Mouse (Mus musculus) mammary gland, adult 2 months (tissue): ENCODE data around the gene Serpinb1c. TPM values are rescaled to one million over a fixed set of nuclear protein-coding genes. Genes with fewer than 3 reads are reported as not detected.

Experiments used
- polyA plus RNA-seq: library from polyadenylated mRNA; depleted of rRNA; stranded (reverse); fragments of >200 nt; gene quantifications from 2 replicates; pipeline ENCODE4 v1.2.3, GENCODE M21; 2012; ENCODE audit warnings: low replicate concordance; rRNA removed

Serpinb1c gene
- polyA plus RNA-seq: 0.16 TPM in 1 of 2 replicates, not detected in the other

DNA sequence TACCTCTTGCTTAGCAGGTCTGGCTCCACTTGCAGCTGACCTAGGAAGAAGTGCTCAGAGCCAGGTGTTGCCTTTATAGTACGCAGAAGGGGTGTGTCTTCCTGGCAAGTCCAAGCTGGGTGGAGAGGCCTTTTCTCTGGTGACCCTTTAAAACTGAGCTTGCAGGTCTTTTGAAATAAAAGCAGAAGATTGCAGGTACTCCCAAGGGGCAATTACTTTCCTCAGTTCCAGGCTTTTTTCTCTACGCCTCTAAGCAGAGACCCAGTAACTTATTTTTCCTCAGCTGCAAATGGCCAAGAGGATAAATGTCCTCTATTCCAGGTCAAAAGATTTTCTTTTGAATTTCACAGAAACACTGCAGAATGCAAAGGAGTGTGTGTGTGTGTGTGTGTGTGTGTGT is at the start of gene Serpinb1c:
Gene Serpinb1c (minus strand): TSS at position 101 of the 400 bp plus-strand sequence.

DNA sequence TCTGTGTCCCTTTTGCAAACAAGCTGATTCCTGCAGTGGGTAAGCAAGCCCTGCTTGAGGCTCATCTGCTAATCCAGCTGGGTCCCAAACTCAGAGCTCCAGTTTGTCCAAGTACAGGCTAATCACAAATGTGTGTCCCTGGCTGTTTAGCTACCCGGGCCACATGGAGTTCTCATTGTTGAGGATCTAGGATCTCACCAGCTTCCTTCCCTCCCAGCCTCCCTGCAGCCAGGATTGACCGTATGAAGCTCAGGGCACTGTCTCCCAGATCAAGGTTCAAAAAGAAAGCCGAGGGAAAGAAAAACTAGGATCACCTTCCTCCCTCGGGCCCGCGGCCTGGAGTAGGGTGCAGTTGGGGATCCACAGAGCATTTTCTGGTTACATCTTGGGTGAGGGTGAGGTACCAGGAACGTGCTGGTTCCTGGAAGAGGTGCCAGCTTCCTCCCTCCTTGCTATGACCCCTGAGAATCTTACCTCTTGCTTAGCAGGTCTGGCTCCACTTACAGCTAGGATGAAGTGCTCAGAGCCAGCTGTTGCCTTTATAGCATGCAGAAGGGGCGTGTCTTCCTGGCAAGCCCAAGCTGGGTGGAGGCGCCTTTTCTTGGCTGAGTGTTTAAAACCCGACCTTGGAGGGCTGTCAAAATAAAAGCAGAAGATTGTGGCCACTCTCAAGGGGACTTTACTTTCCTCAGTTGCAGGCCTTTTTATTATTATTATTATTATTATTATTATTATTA is 47.2 kb downstream of the Serpinb1c start, which contains the start of gene Serpinb1a:
Gene Serpinb1a (minus strand): TSS at position 518 of the 737 bp plus-strand sequence.

Other genes starting within 250 kb of the Serpinb1c start
- 35.8 TPM in 1 of 2 replicates, not detected in the other for gene Mylk4, start 114.3 kb downstream of the Serpinb1c start, polyA plus RNA-seq
- gene Wrnip1, start 96.2 kb downstream of the Serpinb1c start, polyA plus RNA-seq: 21.0 and 35.4 TPM in 2 replicates
- gene D930007J09Rik, start 95.4 kb downstream of the Serpinb1c start, polyA plus RNA-seq: not detected in 2 replicates
- 7.1 and 17.4 TPM in 2 replicates for gene Serpinb1a, start 47.0 kb downstream of the Serpinb1c start, polyA plus RNA-seq
- gene Serpinb6b, start 67.0 kb upstream of the Serpinb1c start, polyA plus RNA-seq: 6.0 and 9.3 TPM in 2 replicates
- 6.4 and 15.8 TPM in 2 replicates for gene Serpinb9, start 105.0 kb upstream of the Serpinb1c start, polyA plus RNA-seq
- 0.29 and 0.37 TPM in 2 replicates for gene Serpinb9b, start 129.2 kb upstream of the Serpinb1c start, polyA plus RNA-seq
- gene Serpinb1b, start 180.4 kb upstream of the Serpinb1c start, polyA plus RNA-seq: 0.66 TPM in 1 of 2 replicates, not detected in the other